Mouse (Mus musculus) NIH3T3 (cell line): ENCODE measurements at regions not wholly inside any gene's neighbourhood (a gene's known extent, or its start where the extent isn't known, plus 50 kb on each side); places are given as distances from the start of the nearest gene placed in this dataset.

Experiments
- DNase-seq: peaks from one replicate; pipeline ENCODE4 v3.0.0-alpha.2; 2012; ENCODE audit warnings: low read depth

DNA sequence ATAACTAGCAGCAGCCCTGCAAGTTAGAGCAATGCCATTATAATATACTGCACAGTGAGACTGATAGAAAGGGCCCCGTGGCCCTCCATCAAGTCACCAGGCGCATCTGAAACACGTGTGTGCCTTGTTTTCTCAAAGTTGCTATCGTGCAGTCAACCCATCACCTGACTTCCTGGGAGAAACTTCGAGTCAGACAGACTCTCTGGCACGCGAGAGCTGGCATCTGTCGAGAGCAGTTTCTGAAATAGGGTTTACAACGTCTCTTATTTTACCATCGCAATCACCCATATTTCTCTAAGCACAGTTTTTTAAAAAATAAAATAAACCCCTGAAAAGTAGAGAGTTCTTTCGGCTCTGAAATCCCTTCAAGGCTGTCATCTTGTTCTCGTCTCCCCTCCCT is 169.8 kb downstream of the 3110018I06Rik start:
- no peak for DNase-seq

GRCm38 (mm10) chr12:107658821-107659220 is 170.4 kb downstream of the 3110018I06Rik start:
- no peak for DNase-seq

DNA sequence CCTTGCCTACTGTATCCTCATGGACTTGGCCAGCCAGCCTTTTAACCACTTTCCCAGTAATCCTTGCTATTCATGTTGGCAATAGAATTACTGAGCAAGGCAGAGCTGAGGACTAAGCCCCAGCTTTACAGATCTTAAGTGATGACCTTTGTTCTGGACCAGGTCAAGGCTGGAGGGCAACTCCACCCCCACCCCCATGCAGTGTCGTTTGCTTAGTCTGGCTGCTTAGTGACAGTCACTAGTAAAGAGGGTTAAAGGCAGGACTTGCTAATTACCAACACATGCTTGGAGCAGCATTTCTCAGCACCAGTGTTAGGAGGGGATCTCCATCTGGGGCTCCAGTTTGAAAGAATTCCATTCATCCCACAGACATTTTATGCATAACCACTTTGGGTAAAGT is 174.2 kb downstream of the 3110018I06Rik start:
- no peak for DNase-seq

GRCm38 (mm10) chr12:107667836-107668235 is 179.4 kb downstream of the 3110018I06Rik start:
- no peak for DNase-seq

- DNase-seq: no peak
Measured at GRCm38 (mm10) chr12:107669046-107669445, 180.6 kb downstream of the 3110018I06Rik start.

- no peak for DNase-seq
Measured at GRCm38 (mm10) chr12:107669450-107669849, 181.0 kb downstream of the 3110018I06Rik start.

DNA sequence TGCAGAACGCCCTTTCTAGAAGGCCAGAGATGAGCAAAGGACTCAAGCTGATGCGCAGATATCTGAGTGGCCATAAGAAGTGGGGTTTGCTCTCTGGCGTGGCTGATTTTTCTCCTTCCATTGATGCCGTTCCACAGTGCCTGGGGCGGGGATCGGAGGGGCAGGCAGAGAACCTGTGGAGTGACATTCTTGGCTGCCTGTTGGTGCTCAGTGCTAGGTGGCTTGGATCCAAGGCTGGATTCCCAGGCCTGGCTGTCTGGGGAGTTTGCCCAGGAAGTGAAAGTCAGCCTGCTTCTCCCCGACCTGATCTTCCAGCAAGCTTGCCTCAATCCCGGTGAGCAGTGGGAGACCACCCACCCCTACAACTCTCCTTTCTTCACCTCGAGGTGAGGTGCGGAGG is 181.5 kb downstream of the 3110018I06Rik start:
- no peak for DNase-seq

DNA sequence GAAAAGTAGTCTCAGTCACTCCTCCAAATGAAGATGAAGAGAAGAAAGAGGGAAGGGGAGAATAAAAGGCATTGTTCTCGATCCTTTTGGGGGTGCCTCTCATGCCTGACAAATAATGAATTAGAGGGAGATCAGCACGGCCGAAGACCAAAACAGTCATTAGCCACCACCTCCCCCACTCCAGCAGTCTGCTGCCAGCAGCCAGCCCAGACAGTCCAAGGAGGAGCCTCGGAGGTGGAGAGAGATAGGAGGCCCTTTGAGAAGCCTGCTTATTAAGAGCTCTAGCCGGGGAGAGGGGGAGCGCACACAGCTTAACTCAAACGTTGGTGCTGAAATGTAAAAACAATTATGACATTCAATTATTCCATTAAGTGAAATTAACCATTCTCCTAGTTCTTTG is 188.6 kb downstream of the 3110018I06Rik start:
- no peak for DNase-seq

GRCm38 (mm10) chr12:107687447-107687846 is 199.0 kb downstream of the 3110018I06Rik start:
- no peak for DNase-seq

DNA sequence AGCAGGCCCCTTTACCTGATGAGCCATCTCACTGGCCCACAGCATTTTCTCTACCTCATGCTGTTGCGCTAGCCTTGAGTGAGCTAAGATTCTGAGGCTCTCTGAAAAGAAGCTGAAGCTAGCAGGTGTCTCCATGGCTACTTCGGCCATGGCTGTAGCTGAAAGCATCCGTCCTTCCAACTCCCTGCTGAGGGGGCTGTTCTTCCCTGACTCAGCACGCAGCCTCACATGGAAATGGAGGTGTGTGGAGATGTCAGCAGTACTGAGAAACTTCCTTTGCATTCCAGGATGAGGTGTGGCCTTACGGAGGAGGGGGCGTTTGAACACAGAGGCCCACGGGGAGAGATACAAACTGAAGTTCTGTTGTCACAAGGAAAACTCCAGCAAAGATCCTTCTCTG is 201.0 kb downstream of the 3110018I06Rik start:
- DNase-seq: no peak

DNA sequence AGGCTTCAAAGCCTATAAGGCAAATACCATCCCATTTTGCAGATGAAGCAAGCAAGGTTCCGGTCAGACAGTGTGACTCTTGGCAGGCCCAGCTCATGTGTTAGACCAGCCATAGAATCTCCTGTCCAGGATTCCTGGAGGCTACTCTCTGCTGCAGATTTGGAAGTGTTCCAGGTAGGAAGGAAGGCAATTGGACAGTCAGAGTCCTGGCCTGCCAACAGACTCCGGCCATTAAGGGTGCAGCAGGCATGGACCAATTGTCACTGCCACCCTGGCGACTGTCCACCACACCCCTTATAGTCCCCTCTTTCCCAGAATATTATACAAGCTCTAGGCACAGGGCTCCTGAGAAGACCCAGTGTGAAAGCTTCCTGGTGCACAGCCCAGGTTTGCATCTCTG is 201.6 kb downstream of the 3110018I06Rik start:
- no peak for DNase-seq

- no peak for DNase-seq
Measured at GRCm38 (mm10) chr12:107693693-107694092, 205.3 kb downstream of the 3110018I06Rik start.

GRCm38 (mm10) chr12:107695014-107695413 is 206.6 kb downstream of the 3110018I06Rik start:
- no peak for DNase-seq

DNA sequence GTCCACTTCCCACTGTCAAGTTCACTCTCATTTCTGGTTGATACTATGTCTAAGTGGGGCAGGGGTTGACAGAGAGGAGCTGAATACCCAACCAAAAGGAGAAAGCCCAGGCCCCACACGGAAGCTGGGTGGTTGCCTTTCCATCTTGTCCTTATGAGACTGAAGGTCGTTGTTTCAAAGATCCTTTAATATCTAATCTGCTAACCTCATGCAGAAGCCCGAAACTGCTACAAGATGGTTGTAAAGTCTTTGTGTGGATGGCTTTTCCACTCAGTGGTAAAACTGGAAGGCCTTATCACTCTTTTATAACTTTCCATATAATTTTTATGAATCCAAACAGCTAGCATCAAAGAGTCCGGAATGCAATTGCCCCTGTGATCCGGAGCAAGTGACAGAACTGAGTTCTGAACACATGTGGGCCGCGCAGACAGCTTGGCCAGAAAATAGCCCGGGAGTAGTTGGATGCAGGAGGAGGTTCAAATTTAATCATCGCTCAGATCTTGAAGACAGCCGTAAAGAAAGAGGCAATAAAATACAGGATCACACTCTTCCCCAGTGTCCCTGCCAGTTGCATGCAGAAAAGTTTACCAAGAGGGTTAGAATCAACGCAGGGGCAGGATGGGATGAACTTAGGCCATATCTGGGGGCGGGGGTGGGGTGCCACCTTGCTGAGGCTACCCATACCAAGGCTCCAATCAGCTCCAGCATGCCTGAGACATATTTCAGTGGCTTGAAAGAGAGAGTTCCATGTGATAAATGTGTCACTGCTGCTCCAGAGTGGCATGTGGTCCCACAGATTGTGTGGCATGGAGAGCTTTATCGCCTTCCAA is 207.2 kb downstream of the 3110018I06Rik start:
- no peak for DNase-seq

GRCm38 (mm10) chr12:107700317-107700716 is 211.9 kb downstream of the 3110018I06Rik start:
- no peak for DNase-seq

GRCm38 (mm10) chr12:107700868-107701597 is 212.6 kb downstream of the 3110018I06Rik start:
- no peak for DNase-seq

- no peak for DNase-seq
Measured at GRCm38 (mm10) chr12:107708812-107709211, 220.4 kb downstream of the 3110018I06Rik start.

- DNase-seq: no peak
Measured at GRCm38 (mm10) chr12:107711017-107711416, 222.6 kb downstream of the 3110018I06Rik start.

- no peak for DNase-seq
Measured at GRCm38 (mm10) chr12:107711675-107712074, 223.2 kb downstream of the 3110018I06Rik start.

DNA sequence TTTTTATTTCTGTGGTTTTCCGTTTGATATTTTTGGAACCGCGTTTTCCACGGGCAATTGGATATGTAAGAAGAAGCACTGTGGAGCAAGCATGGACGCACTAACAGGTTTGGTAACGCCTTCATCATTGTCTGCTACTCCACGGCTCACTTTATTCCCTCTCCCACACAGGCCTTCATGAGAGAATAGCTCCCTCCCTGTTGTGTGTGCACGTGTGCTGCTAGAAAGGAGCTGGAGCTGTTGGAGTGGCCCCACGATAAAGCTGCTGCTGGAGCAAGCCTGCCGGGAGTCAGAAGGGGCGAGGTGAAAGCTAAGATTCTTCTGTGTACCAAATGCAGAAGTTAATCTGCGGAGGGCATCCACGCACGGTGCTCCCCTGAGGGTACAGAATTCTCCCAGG is 224.8 kb downstream of the 3110018I06Rik start:
- DNase-seq: no peak

DNA sequence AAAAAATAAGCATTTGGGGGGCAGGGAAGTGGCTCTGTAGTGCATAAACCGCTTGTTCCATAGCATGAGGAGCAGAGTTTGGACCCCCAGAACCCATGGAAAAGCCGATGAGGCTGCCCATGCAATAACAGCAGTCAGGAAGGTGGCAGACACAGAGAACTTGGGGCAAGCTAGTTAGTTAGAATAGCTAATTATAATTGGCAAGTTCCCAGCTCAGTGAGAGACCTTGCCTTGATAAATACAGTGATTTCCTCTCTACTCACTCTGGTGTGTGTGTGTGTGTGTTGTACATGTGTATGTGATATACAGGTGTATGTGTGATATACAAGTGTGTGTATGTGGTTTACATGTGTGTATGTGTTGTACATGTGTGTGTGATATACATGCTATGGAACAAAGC is 226.4 kb downstream of the 3110018I06Rik start:
- no peak for DNase-seq

DNA sequence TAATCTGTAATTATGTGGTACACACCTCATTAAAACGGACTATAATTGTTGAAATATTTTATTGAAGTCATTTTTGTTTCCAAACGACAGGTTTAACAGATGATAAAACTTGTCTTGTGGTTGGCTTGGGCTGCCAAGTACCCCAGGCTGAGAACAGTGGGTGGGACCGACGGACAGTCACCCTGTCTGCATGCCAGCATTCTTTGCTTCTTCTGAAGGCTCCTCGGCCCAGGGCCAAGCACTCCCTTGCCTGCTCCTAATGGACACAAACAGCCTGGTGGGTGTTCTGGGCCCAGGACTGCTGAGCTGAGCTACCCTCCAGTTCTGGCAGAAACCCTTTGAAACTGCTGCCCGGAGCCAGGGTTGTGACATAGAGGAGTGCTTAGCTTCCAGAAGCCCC is 227.4 kb downstream of the 3110018I06Rik start:
- DNase-seq: peak; percentile 10

DNA sequence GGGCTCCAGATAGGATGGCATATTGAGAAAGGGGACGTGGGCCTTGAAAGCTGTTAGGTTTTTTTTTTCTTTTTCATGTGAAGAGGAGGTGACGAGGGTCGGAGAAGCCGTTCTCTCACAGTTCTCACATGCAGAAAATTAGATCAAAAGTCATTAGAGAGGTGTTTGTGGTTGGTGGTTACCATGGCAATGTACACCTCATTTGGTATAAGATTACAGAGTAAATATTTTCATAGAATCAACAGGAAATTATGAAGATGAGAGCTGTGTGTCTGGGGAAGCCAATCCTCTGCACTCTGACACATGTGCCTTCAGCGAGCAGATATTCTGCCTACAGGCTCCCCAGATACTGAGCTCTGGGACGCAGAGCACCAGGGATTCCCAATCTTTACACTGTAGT is 232.5 kb downstream of the 3110018I06Rik start:
- no peak for DNase-seq
